Mouse (Mus musculus) forebrain, postnatal 0 days (tissue): ENCODE data around the gene Pck1. TPM values are rescaled to one million over a fixed set of nuclear protein-coding genes. Genes with fewer than 3 reads are reported as not detected.

Experiments used
- ATAC-seq: fragments of 200-750 bp; cut with Nextera tagmentation; 2 replicates; pipeline ENCODE4 v1.8.0; 2017; ENCODE audit warnings: mild to moderate bottlenecking, moderate library complexity
- DNase-seq: peaks from one replicate; pipeline ENCODE4 v3.0.0-alpha.2; 2015
- H3K27ac ChIP-seq: fragments of 300-500 bp; sonication (generic); 2 replicates; pipeline ENCODE4 v1.5.1; 2014; ENCODE audit warnings: low read depth, mild to moderate bottlenecking, antibody characterized with exemption, low read length, moderate library complexity, mixed read lengths
- H3K27me3 ChIP-seq: fragments of 300-500 bp; sonication (generic); 2 replicates; pipeline ENCODE4 v1.6.1; 2014; ENCODE audit warnings: mild to moderate bottlenecking, low read length, mixed read lengths; ENCODE audit not compliant: insufficient read depth
- H3K36me3 ChIP-seq: fragments of 300-500 bp; sonication (generic); 2 replicates; pipeline ENCODE4 v1.6.1; 2014; ENCODE audit warnings: mild to moderate bottlenecking, moderate library complexity; ENCODE audit not compliant: insufficient read depth
- H3K4me1 ChIP-seq: fragments of 300-500 bp; sonication (generic); 2 replicates; pipeline ENCODE4 v1.6.1; 2014; ENCODE audit warnings: antibody characterized with exemption; ENCODE audit not compliant: insufficient read depth
- H3K4me2 ChIP-seq: fragments of 300-500 bp; sonication (generic); 2 replicates; pipeline ENCODE4 v1.6.1; 2014; ENCODE audit warnings: low read depth, mild to moderate bottlenecking, moderate library complexity
- H3K4me3 ChIP-seq: fragments of 300-500 bp; sonication (generic); 2 replicates; pipeline ENCODE4 v1.5.1; 2014; ENCODE audit warnings: low read depth, low read length, mixed read lengths
- H3K9ac ChIP-seq: fragments of 300-500 bp; sonication (generic); 2 replicates; pipeline ENCODE4 v1.6.1; 2014; ENCODE audit warnings: mild to moderate bottlenecking
- H3K9me3 ChIP-seq: fragments of 300-500 bp; sonication (generic); 2 replicates; pipeline ENCODE4 v1.6.1; 2016; ENCODE audit warnings: low read length
- CTCF ChIP-seq: sonication (generic); IDR thresholded peaks from 2 replicates; pipeline ENCODE4 v1.5.1; 2016; ENCODE audit warnings: antibody characterized with exemption, control low read depth, low read depth
- WGBS: fragments of 180-500 bp; shearing (Covaris S2); extraction: QIAGEN DNeasy Blood & Tissue Kit; methylation state at CpG from one replicate; pipeline ENCODE4 v1.1.7; 2014; 5-methylcytosine and 5-hydroxymethylcytosine counted together
- polyA plus RNA-seq: library from polyadenylated mRNA; unstranded; fragments of >200 nt; fragmentation: Nextera tagmentation; extraction: Ambion mirVana; gene quantifications from 2 replicates; pipeline ENCODE4 v1.2.1, GENCODE M21; 2015
- total RNA-seq: library from RNA; depleted of rRNA; stranded (reverse); fragments of >200 nt; gene quantifications from 2 replicates; pipeline ENCODE4 v1.2.3, GENCODE M21; 2014; rRNA removed

The Pck1 gene
- total and polyA plus RNA-seq, 2 experiments from 2014 or later = not detected

DNA sequence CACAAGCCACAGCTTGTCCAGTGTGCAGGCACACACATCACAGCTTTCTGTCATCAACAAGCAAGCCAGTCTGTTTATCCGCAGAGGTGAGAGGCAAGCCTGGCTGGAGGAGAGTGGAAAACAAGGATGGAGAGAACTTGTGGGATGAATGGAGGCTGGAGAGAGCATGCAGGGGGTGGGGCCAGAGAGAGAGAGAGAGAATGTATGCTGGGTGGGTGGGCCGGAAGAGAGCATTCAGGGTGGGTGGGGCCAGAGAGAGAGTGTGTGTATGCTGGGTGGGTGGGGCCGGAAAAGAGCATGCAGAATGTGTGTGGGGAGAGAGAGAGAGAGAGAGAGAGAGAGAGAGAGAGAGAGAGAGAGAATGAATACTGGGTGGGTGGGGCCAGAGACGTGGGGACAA lies 51.8 kb downstream of the Pck1 start:
- Histone ChIP-seq H3K4me3 (no peak overlapping the region), H3K27ac (no peak overlapping the region), H3K36me3 (no peaks in the 10 kb centered on the region), H3K4me2 (no peak overlapping the region), H3K9ac (no peak overlapping the region), H3K4me1 (no peaks in the 10 kb centered on the region), H3K9me3 (no peaks in the 10 kb centered on the region), H3K27me3 (no peaks in the 10 kb centered on the region)
- DNase-seq = no peak
- no peak for TF ChIP-seq CTCF
- no peak for ATAC-seq
- WGBS = 59% methylated on average over 4 of the region's 4 CpGs

DNA sequence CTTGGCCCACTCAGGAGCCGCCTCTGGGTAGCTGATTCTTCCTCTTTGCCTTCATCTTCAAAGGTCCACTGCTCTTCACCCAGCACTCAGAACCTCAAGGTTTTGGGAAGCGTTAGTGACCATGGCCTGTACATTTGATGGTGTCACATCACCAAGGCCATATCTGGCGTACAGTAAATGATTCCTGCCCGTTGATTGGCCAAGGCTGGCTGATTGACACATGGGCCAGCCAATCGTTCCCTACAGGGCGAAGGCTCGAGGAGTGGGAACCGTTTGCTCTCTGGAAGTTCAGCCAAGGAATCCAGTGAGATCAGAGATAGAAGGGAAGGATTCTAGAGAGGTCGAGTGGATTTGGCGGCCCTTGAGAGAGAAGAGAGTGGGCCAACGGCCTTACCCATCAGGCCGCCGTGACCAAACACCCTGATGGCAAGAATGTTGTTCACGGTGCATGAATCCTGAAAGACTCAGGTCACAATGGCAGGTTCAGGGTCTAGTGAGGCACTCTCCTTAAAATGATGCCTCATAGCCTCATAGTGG lies 52.8 kb downstream of the Pck1 start:
- DNase-seq (no peak), ATAC-seq (no peak)
- no peak for TF ChIP-seq CTCF
- Histone ChIP-seq H3K27ac (no peak overlapping the region), H3K4me2 (no peak overlapping the region), H3K27me3 (no peaks in the 10 kb centered on the region), H3K36me3 (no peaks in the 10 kb centered on the region), H3K9ac (no peak overlapping the region), H3K9me3 (no peaks in the 10 kb centered on the region), H3K4me3 (no peak overlapping the region), H3K4me1 (no peaks in the 10 kb centered on the region)
- 95% methylated on average over 14 of the region's 14 CpGs for WGBS

DNA sequence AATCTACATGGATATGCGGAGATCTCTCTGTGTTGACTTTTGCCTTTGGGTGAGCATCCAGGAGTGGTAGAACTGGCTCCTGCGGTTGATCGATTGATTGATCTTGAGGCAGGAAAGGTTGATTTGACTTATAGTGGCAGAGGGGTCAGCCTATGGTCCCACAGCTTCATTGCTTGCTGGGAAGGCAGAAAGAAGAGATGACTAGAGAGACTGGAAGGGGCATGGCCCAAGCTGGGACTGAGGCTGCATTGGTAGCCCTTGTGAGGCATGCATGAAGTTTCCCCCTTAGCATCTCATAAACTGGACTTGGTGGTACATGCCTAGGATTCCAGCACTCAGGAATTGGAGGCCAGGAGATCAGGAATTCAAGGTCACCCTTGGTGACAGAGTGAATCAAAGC lies 54.2 kb downstream of the Pck1 start:
- no peak overlapping the region for H3K27ac ChIP-seq
- TF ChIP-seq CTCF = no peak
- DNase-seq = no peak

More for the DNA sequence above, 54.2 kb downstream of the Pck1 start:
- no peak overlapping the region for H3K9ac ChIP-seq
- no peak overlapping the region for H3K4me2 ChIP-seq
- H3K36me3 ChIP-seq = no peaks in the 10 kb centered on the region
- H3K27me3 ChIP-seq = no peaks in the 10 kb centered on the region
- 90% methylated on average over 3 of the region's 3 CpGs for WGBS
- no peak for ATAC-seq
- no peaks in the 10 kb centered on the region for H3K9me3 ChIP-seq
- H3K4me3 ChIP-seq = no peak overlapping the region
- H3K4me1 ChIP-seq = no peaks in the 10 kb centered on the region

Other genes with a start within 250 kb of the Pck1 start
- 17.2 and 21.9 TPM in 2 replicates for gene Bmp7, start 212.7 kb upstream of the Pck1 start, total RNA-seq
- 12.4 and 15.4 TPM in 2 replicates for gene Bmp7, start 212.7 kb upstream of the Pck1 start, polyA plus RNA-seq
- gene Spo11, start 175.3 kb upstream of the Pck1 start, total RNA-seq = 1.1 and 1.3 TPM in 2 replicates
- 0.92 and 1.1 TPM in 2 replicates for gene Spo11, start 175.3 kb upstream of the Pck1 start, polyA plus RNA-seq
- 103 and 108 TPM in 2 replicates for gene Rae1, start 152.9 kb upstream of the Pck1 start, total RNA-seq
- 150 and 161 TPM in 2 replicates for gene Rae1, start 152.9 kb upstream of the Pck1 start, polyA plus RNA-seq
- 5.9 and 6.6 TPM in 2 replicates for gene Rbm38, start 132.6 kb upstream of the Pck1 start, total RNA-seq
- 11.0 and 14.5 TPM in 2 replicates for gene Rbm38, start 132.6 kb upstream of the Pck1 start, polyA plus RNA-seq
- gene Ctcfl, start 33.5 kb upstream of the Pck1 start, total RNA-seq = not detected in 2 replicates
- gene Ctcfl, start 33.5 kb upstream of the Pck1 start, polyA plus RNA-seq = 0.06 TPM in 1 of 2 replicates, not detected in the other
- gene Zbp1, start 65.9 kb downstream of the Pck1 start, total RNA-seq = 0.52 TPM in 1 of 2 replicates, not detected in the other
- 0.44 and 0.45 TPM in 2 replicates for gene Zbp1, start 65.9 kb downstream of the Pck1 start, polyA plus RNA-seq
- 6.9 and 8.5 TPM in 2 replicates for gene Pmepa1, start 123.5 kb downstream of the Pck1 start, total RNA-seq
- 2.5 and 3.1 TPM in 2 replicates for gene Pmepa1, start 123.5 kb downstream of the Pck1 start, polyA plus RNA-seq